Mouse (Mus musculus): Measurements from ENCODE around the gene Ccdc102a. TPM values are rescaled to one million over a fixed set of nuclear protein-coding genes. Genes with fewer than 3 reads are reported as not detected.
"Not testable (repeated sequence)": the region's sequence is repeated elsewhere in the genome, so short reads cannot be mapped to it uniquely, and the experiment has no call there.

Gene Ccdc102a
- polyA plus RNA-seq, 1 experiment from 2014 or later: 17.4 TPM

DNA sequence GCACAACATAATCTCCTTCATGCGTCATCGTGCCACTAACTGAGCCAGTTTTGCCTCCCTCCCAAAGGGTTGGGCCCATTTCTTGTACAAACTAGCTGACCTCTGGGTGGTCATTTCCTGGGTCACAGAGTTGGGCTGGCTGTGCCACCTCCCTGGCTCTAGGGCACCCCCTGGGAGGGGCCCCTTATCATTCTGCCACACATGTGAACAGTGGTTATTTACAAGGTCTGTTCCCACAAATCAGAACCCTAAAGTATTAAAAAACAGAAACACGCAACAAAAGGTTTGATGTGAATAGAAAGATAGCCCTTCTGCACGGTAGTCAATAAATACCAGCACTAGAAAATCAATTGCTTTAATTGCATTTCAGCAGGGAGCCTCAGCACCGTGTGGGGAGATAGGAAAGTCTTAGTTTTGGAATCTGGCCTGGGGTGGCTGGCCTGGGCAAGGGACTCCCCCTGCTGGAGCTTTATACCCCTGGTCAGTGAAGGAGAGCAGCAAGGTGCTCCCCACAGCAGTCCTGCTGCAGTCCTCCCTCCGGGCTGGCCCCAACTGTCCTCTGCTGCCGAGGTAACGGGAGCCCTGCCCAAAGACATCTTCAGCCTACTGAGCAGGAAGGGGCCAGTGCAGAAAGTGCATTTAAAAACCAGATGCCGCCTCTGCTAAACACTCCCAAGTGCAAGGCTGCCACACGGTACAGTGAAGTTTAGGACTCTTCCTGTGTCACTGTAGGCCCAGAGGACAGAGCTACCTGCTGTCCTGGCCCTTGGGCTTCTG is 53.8 kb downstream of the Ccdc102a start:
- no peak for ATAC-seq (replicated peaks; ENCODE audit: extremely low read depth, insufficient read depth, low FRiP score)
- Histone ChIP-seq H3K4me1 (ENCODE audit: control insufficient read depth, insufficient read depth, low read length) (peaks cover 12% of the 10 kb centered on the region), H3K9ac (ENCODE audit: low read length) (no peak overlapping the region), H3K27ac (ENCODE audit: low read length) (no peak overlapping the region), H3K4me2 (ENCODE audit: low read depth, low read length) (no peak overlapping the region), H3K4me3 (ENCODE audit: low read length) (no peak overlapping the region), H3K9me3 (replicated peaks; ENCODE audit: control insufficient read depth, low read length) (no peaks in the 10 kb centered on the region), H3K36me3 (ENCODE audit: control insufficient read depth, insufficient read depth) (peaks cover 31% of the 10 kb centered on the region), H3K27me3 (ENCODE audit: control insufficient read depth, insufficient read depth, low read length) (no peaks in the 10 kb centered on the region)
- 65% methylated on average over 10 of the region's 10 CpGs for WGBS

DNA sequence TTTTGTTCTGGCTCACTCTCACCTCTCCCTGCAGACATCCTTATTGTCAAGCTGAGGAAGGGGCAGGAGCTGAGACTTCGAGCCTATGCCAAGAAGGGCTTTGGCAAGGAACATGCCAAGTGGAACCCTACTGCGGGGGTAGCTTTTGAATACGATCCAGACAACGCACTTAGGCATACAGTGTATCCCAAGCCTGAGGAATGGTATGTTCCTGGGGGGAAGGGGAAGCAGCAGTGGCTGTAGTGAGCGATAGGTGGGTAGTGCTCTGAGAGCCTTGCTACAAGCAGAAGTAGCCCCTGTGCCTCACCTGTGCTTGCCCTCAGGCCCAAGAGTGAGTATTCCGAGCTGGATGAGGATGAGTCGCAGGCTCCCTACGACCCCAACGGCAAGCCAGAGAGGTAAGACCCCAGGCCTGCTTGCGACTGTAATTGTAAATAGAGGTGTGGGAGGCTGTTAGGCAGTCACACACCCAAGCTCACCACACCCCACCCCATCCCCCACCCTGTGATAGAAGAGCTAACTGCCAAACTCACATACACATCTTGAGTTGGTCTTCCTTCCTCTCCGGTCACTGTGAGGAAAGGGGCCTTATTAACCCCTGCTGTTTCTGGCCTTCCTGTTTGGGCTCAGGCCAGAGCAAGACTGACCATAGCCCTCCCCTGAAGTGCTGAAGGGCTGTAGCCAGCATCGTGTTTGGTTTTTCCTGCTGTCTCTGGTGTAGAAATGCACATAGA is 55.2 kb downstream of the Ccdc102a start:
- H3K9me3 ChIP-seq (replicated peaks; ENCODE audit: control insufficient read depth, low read length): no peaks in the 10 kb centered on the region
- peaks cover 6% of the 10 kb centered on the region for H3K4me1 ChIP-seq (ENCODE audit: control insufficient read depth, insufficient read depth, low read length)
- peak overlapping the region; percentile 60 for H3K27ac ChIP-seq (ENCODE audit: low read length)
- peak; percentile 38; the same call in 1 of the 2 replicates for ATAC-seq (replicated peaks; ENCODE audit: extremely low read depth, insufficient read depth, low FRiP score)
- H3K36me3 ChIP-seq (ENCODE audit: control insufficient read depth, insufficient read depth): peaks cover 31% of the 10 kb centered on the region
- H3K4me2 ChIP-seq (ENCODE audit: low read depth, low read length): no peak overlapping the region
- H3K27me3 ChIP-seq (ENCODE audit: control insufficient read depth, insufficient read depth, low read length): no peaks in the 10 kb centered on the region
- H3K9ac ChIP-seq (ENCODE audit: low read length): no peak overlapping the region
- no peak overlapping the region for H3K4me3 ChIP-seq (ENCODE audit: low read length)
- WGBS: 66% methylated on average over 12 of the region's 12 CpGs

- Histone ChIP-seq H3K9me3 (replicated peaks; ENCODE audit: control insufficient read depth, low read length) (no peaks in the 10 kb centered on the region), H3K9ac (ENCODE audit: low read length) (no peak overlapping the region), H3K4me1 (ENCODE audit: control insufficient read depth, insufficient read depth, low read length) (peaks cover 6% of the 10 kb centered on the region), H3K27me3 (ENCODE audit: control insufficient read depth, insufficient read depth, low read length) (no peaks in the 10 kb centered on the region), H3K4me2 (ENCODE audit: low read depth, low read length) (no peak overlapping the region), H3K4me3 (ENCODE audit: low read length) (no peak overlapping the region), H3K36me3 (ENCODE audit: control insufficient read depth, insufficient read depth) (peaks cover 31% of the 10 kb centered on the region), H3K27ac (ENCODE audit: low read length) (no peak overlapping the region)
- 58% methylated on average over 8 of the region's 8 CpGs for WGBS
- ATAC-seq (replicated peaks; ENCODE audit: extremely low read depth, insufficient read depth, low FRiP score): no peak
Measured at GRCm38 (mm10) chr8:94861352-94861910, 56.5 kb downstream of the Ccdc102a start.

DNA sequence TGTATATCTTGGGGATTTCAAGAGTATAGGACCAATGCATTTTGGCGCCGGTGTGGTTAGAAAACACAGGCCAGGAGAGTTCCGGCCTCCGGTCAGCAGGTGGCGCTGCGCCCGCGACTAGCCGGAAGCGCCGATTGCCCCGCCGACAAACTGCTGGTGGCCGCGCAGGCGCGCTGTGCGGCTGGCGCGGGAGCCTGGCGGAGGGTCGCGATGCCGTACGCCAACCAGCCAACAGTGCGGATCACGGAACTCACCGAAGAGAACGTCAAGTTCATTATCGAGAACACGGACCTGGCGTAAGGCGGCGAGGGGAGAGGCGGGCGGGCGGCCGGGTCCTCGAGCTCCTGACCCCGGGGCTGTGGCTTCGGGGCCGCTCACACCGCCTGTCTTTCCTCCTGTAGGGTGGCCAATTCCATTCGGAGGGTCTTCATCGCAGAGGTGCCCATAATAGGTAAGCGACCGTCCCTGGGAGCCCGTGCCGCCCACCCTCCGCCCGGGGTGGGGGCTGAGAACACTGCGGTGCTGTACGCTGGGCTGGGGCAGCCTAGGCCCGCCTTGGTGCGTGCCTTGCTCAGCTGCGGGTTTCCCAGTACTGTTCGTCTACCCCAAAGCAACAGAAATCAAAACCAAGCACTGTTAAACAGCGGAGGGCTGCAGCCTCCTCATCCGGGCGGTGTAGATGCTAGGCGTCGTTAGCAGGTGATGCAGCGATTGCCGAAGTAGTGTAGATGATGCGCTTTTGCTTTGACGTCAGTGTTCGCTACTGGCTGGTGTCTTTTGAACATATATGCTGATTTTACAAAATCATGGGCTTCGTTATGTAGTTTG is 60.3 kb downstream of the Ccdc102a start, which contains the start of gene Polr2c:
Gene Polr2c (plus strand): TSS at position 105 of the 828 bp plus-strand sequence.
- Histone ChIP-seq H3K27ac (ENCODE audit: low read length) (peak within 1 kb of the TSS; percentile 69), H3K9me3 (replicated peaks; ENCODE audit: control insufficient read depth, low read length) (no peaks in the 10 kb centered on the region), H3K4me3 (ENCODE audit: low read length) (peak within 1 kb of the TSS; percentile 93), H3K27me3 (ENCODE audit: control insufficient read depth, insufficient read depth, low read length) (no peaks in the 10 kb centered on the region), H3K4me2 (ENCODE audit: low read depth, low read length) (peak within 1 kb of the TSS; percentile 70), H3K9ac (ENCODE audit: low read length) (peak within 1 kb of the TSS; percentile 96), H3K36me3 (ENCODE audit: control insufficient read depth, insufficient read depth) (peaks cover 30% of the 10 kb centered on the region), H3K4me1 (ENCODE audit: control insufficient read depth, insufficient read depth, low read length) (peaks cover 6% of the 10 kb centered on the region)
- ATAC-seq (replicated peaks; ENCODE audit: extremely low read depth, insufficient read depth, low FRiP score): peak; percentile 85
- WGBS: under 1% methylated on average over 68 of the region's 68 CpGs

DNA sequence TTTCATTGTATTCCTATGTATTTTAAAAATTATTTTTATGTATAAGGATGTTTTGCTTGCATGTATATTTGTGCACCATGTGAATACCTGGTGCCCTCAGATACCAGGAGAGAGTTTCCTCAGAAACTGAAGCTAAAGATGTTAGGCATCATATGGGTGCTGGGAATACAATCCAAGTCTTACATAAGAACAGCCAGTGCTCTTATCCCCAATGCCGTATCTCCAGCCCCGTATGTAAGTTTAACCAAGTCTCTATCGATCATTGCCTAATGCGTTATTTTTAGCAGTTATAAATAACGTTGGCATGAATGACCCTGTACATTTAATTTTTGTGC is 60.9 kb downstream of the Ccdc102a start:
- Histone ChIP-seq H3K4me2 (ENCODE audit: low read depth, low read length) (no peak overlapping the region), H3K36me3 (ENCODE audit: control insufficient read depth, insufficient read depth) (peaks cover 32% of the 10 kb centered on the region), H3K27ac (ENCODE audit: low read length) (no peak overlapping the region), H3K9ac (ENCODE audit: low read length) (peak overlapping the region; percentile 39; the same call in 1 of the 2 replicates), H3K27me3 (ENCODE audit: control insufficient read depth, insufficient read depth, low read length) (no peaks in the 10 kb centered on the region), H3K4me3 (ENCODE audit: low read length) (peak overlapping the region; percentile 93), H3K9me3 (replicated peaks; ENCODE audit: control insufficient read depth, low read length) (no peaks in the 10 kb centered on the region), H3K4me1 (ENCODE audit: control insufficient read depth, insufficient read depth, low read length) (peaks cover 6% of the 10 kb centered on the region)
- WGBS: 25% methylated on average over 5 of the region's 5 CpGs
- no peak for ATAC-seq (replicated peaks; ENCODE audit: extremely low read depth, insufficient read depth, low FRiP score)

DNA sequence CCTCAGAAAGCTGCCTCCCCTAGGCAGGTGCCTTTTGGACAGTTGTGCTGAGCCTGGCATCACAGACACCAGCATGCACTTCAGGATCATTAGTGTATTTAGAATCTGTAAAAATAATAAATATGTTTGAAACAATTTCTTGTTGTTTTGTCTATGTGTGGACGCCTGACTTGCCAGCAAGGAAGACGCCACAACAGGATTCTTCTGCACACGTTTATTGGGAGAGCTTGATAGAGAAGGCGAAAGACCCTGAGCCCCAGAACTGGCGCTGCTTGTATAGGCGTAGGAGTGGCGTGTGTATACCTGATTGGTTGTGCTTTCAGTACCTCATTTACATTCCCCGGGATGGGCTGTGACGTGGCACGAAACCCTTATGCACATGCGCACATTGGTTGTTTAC is 63.1 kb downstream of the Ccdc102a start:
- not testable (repeated sequence) for H3K27me3 ChIP-seq (ENCODE audit: control insufficient read depth, insufficient read depth, low read length); H3K4me3 ChIP-seq (ENCODE audit: low read length); H3K4me2 ChIP-seq (ENCODE audit: low read depth, low read length); H3K9ac ChIP-seq (ENCODE audit: low read length); ATAC-seq (replicated peaks; ENCODE audit: extremely low read depth, insufficient read depth, low FRiP score); H3K27ac ChIP-seq (ENCODE audit: low read length); H3K4me1 ChIP-seq (ENCODE audit: control insufficient read depth, insufficient read depth, low read length); H3K9me3 ChIP-seq (replicated peaks; ENCODE audit: control insufficient read depth, low read length)
- 91% methylated on average over 11 of the region's 11 CpGs for WGBS
- peaks cover 44% of the 10 kb centered on the region for H3K36me3 ChIP-seq (ENCODE audit: control insufficient read depth, insufficient read depth)

Other genes starting within 250 kb of the Ccdc102a start
- gene Pllp, start 221.8 kb downstream of the Ccdc102a start, polyA plus RNA-seq (2015; fragmentation: Nextera tagmentation; extraction: Ambion mirVana): 0.29 and 0.57 TPM in 2 replicates
- 0.16 TPM in 1 of 2 replicates, not detected in the other for gene Ccl22, start 172.5 kb downstream of the Ccdc102a start, polyA plus RNA-seq (2015; fragmentation: Nextera tagmentation; extraction: Ambion mirVana)
- gene Cx3cl1, start 146.1 kb downstream of the Ccdc102a start, polyA plus RNA-seq (2015; fragmentation: Nextera tagmentation; extraction: Ambion mirVana): 8.2 and 9.3 TPM in 2 replicates
- gene Ccl17, start 107.6 kb downstream of the Ccdc102a start, polyA plus RNA-seq (2015; fragmentation: Nextera tagmentation; extraction: Ambion mirVana): 0.44 and 0.51 TPM in 2 replicates
- 194 and 209 TPM in 2 replicates for gene Coq9, start 79.8 kb downstream of the Ccdc102a start, polyA plus RNA-seq (2015; fragmentation: Nextera tagmentation; extraction: Ambion mirVana)
- 88.2 and 98.8 TPM in 2 replicates for gene Ciapin1, start 79.7 kb downstream of the Ccdc102a start, polyA plus RNA-seq (2015; fragmentation: Nextera tagmentation; extraction: Ambion mirVana)
- 123 and 134 TPM in 2 replicates for gene Polr2c, start 60.6 kb downstream of the Ccdc102a start, polyA plus RNA-seq (2015; fragmentation: Nextera tagmentation; extraction: Ambion mirVana)
- gene Dok4, start 41.8 kb downstream of the Ccdc102a start, polyA plus RNA-seq (2015; fragmentation: Nextera tagmentation; extraction: Ambion mirVana): 28.9 and 33.7 TPM in 2 replicates
- gene Adgrg5, start 5.6 kb upstream of the Ccdc102a start, polyA plus RNA-seq (2015; fragmentation: Nextera tagmentation; extraction: Ambion mirVana): 0.71 and 1.4 TPM in 2 replicates
- 12.0 and 18.0 TPM in 2 replicates for gene Adgrg1, start 56.7 kb upstream of the Ccdc102a start, polyA plus RNA-seq (2015; fragmentation: Nextera tagmentation; extraction: Ambion mirVana)
- gene Adgrg3, start 99.6 kb upstream of the Ccdc102a start, polyA plus RNA-seq (2015; fragmentation: Nextera tagmentation; extraction: Ambion mirVana): 4.9 and 5.2 TPM in 2 replicates
- 0.46 and 0.56 TPM in 2 replicates for gene Drc7, start 137.0 kb upstream of the Ccdc102a start, polyA plus RNA-seq (2015; fragmentation: Nextera tagmentation; extraction: Ambion mirVana)
- 17.1 and 19.1 TPM in 2 replicates for gene Katnb1, start 163.1 kb upstream of the Ccdc102a start, polyA plus RNA-seq (2015; fragmentation: Nextera tagmentation; extraction: Ambion mirVana)

All from heart, embryonic 16.5 days (tissue).